ENCODE assay signal across 14 mouse cellular contexts in the genomic region with DNA sequence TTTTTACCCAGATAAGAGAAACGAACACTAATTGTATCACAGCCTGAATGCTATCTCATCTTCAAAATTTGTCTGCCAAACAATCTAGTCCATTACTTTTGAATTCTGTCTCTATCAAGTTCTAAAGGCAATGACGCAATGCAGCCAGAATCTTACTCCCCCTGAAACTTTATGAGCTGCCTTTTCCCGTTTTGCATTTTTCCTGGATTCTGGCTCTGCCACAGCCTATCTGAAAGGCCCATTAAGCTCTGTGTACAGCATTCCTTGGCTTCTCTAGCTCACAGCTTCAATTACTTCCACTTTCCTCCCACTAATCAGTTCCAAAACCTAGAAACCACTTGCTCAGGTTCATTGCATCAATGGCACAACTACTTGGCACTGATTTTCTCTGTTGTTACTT.
"Had no signal": no experiment of that assay in that cellular context is flagged by ENCODE, and none has a peak within 500 bp of the region (broad histone marks: within the 10 kb centered on the region; RNA-seq: fewer than 3 reads in every experiment).

No protein-coding gene starts in this region.

- H3K4me2 ChIP-seq: midbrain, embryonic 11.5 days; midbrain, embryonic 13.5 days; midbrain, embryonic 15.5 days; neural tube, embryonic 12.5 days; stomach, embryonic 15.5 days had no signal

- ATAC-seq: midbrain, embryonic 13.5 days; midbrain, embryonic 15.5 days had no signal

- H3K27ac ChIP-seq: midbrain, embryonic 13.5 days; midbrain, embryonic 15.5 days; neural tube, embryonic 12.5 days; stomach, embryonic 15.5 days; stomach, postnatal 0 days had no signal

- DNase-seq: lung, adult 2 months; lung, postnatal 10 days; lung, postnatal 4 days; right cerebral cortex, postnatal 14 days; thymus, adult 2 months; thymus, postnatal 25 days; thymus, postnatal 4 days had no signal

- H3K27me3 ChIP-seq: megakaryocyte, embryonic 14.5 days; midbrain, embryonic 13.5 days; midbrain, embryonic 15.5 days; neural tube, embryonic 12.5 days; stomach, embryonic 15.5 days had no signal

- H3K4me3 ChIP-seq: megakaryocyte, embryonic 14.5 days; midbrain, embryonic 13.5 days; midbrain, embryonic 15.5 days; neural tube, embryonic 12.5 days; stomach, embryonic 15.5 days had no signal

- H3K36me3 ChIP-seq: midbrain, embryonic 13.5 days; midbrain, embryonic 15.5 days; neural tube, embryonic 12.5 days; stomach, embryonic 15.5 days had no signal

- H3K4me1 ChIP-seq: megakaryocyte, embryonic 14.5 days; midbrain, embryonic 13.5 days; midbrain, embryonic 15.5 days; neural tube, embryonic 12.5 days; stomach, embryonic 15.5 days had no signal

- H3K9me3 ChIP-seq: megakaryocyte, embryonic 14.5 days; midbrain, embryonic 13.5 days; midbrain, embryonic 15.5 days; neural tube, embryonic 12.5 days; stomach, embryonic 15.5 days had no signal

- H3K9ac ChIP-seq: midbrain, embryonic 13.5 days; midbrain, embryonic 15.5 days; neural tube, embryonic 12.5 days; stomach, embryonic 15.5 days had no signal
